Mouse (Mus musculus): ENCODE measurements around the gene Rars2. TPM values are rescaled to one million over a fixed set of nuclear protein-coding genes. Genes with fewer than 3 reads are reported as not detected.
A peak's percentile ranks its signal among the peaks of the same experiment; 100 is the strongest.

The Rars2 gene
- polyA plus RNA-seq, 1 experiment from 2014 or later = 67.5 TPM

- Histone ChIP-seq H3K4me2 (replicated peaks; ENCODE audit: low read depth, low read length) (no peak overlapping the region), H3K9ac (replicated peaks; ENCODE audit: low read depth, low read length) (no peak overlapping the region), H3K9me3 (ENCODE audit: control insufficient read depth, low read depth, low read length) (no peaks in the 10 kb centered on the region), H3K4me3 (ENCODE audit: low read depth, low read length) (no peak overlapping the region), H3K27ac (ENCODE audit: low read length) (no peak overlapping the region), H3K27me3 (ENCODE audit: control insufficient read depth, insufficient read depth, low read length) (no peaks in the 10 kb centered on the region), H3K36me3 (ENCODE audit: control insufficient read depth, insufficient read depth, low read length) (peaks cover 35% of the 10 kb centered on the region), H3K4me1 (ENCODE audit: control insufficient read depth, insufficient read depth, low read length) (no peaks in the 10 kb centered on the region)
- no peak for ATAC-seq (ENCODE audit: insufficient number of reproducible peaks, insufficient read depth, low FRiP score, low read depth)
- WGBS = 94% methylated on average over 10 of the region's 10 CpGs
Measured at GRCm38 (mm10) chr4:34656101-34656500, 41.3 kb downstream of the Rars2 start.

- peaks cover 38% of the 10 kb centered on the region for H3K36me3 ChIP-seq (ENCODE audit: control insufficient read depth, insufficient read depth, low read length)
- WGBS = 87% methylated on average over 2 of the region's 2 CpGs
Measured at GRCm38 (mm10) chr4:34659012-34659411, 44.3 kb downstream of the Rars2 start.

GRCm38 (mm10) chr4:34661514-34661913 lies 46.8 kb downstream of the Rars2 start:
- no peak for ATAC-seq (ENCODE audit: insufficient number of reproducible peaks, insufficient read depth, low FRiP score, low read depth)
- Histone ChIP-seq H3K4me2 (replicated peaks; ENCODE audit: low read depth, low read length) (no peak overlapping the region), H3K4me3 (ENCODE audit: low read depth, low read length) (no peak overlapping the region), H3K9ac (replicated peaks; ENCODE audit: low read depth, low read length) (no peak overlapping the region), H3K36me3 (ENCODE audit: control insufficient read depth, insufficient read depth, low read length) (peaks cover 29% of the 10 kb centered on the region), H3K27me3 (ENCODE audit: control insufficient read depth, insufficient read depth, low read length) (no peaks in the 10 kb centered on the region), H3K9me3 (ENCODE audit: control insufficient read depth, low read depth, low read length) (no peaks in the 10 kb centered on the region), H3K4me1 (ENCODE audit: control insufficient read depth, insufficient read depth, low read length) (no peaks in the 10 kb centered on the region), H3K27ac (ENCODE audit: low read length) (no peak overlapping the region)
- 83% methylated on average over 2 of the region's 2 CpGs for WGBS

More at GRCm38 (mm10) chr4:34659012-34659411, 44.3 kb downstream of the Rars2 start:
- H3K9me3 ChIP-seq (ENCODE audit: control insufficient read depth, low read depth, low read length) = no peaks in the 10 kb centered on the region
- no peak overlapping the region for H3K9ac ChIP-seq (replicated peaks; ENCODE audit: low read depth, low read length)
- ATAC-seq (ENCODE audit: insufficient number of reproducible peaks, insufficient read depth, low FRiP score, low read depth) = no peak
- no peaks in the 10 kb centered on the region for H3K4me1 ChIP-seq (ENCODE audit: control insufficient read depth, insufficient read depth, low read length)
- H3K27ac ChIP-seq (ENCODE audit: low read length) = no peak overlapping the region
- H3K27me3 ChIP-seq (ENCODE audit: control insufficient read depth, insufficient read depth, low read length) = no peaks in the 10 kb centered on the region
- no peak overlapping the region for H3K4me3 ChIP-seq (ENCODE audit: low read depth, low read length)
- no peak overlapping the region for H3K4me2 ChIP-seq (replicated peaks; ENCODE audit: low read depth, low read length)

- ATAC-seq (ENCODE audit: insufficient number of reproducible peaks, insufficient read depth, low FRiP score, low read depth) = no peak
- no peaks in the 10 kb centered on the region for H3K27me3 ChIP-seq (ENCODE audit: control insufficient read depth, insufficient read depth, low read length)
- H3K4me2 ChIP-seq (replicated peaks; ENCODE audit: low read depth, low read length) = no peak overlapping the region
- H3K27ac ChIP-seq (ENCODE audit: low read length) = no peak overlapping the region
- no peak overlapping the region for H3K9ac ChIP-seq (replicated peaks; ENCODE audit: low read depth, low read length)
- no peaks in the 10 kb centered on the region for H3K9me3 ChIP-seq (ENCODE audit: control insufficient read depth, low read depth, low read length)
- H3K36me3 ChIP-seq (ENCODE audit: control insufficient read depth, insufficient read depth, low read length) = peaks cover 33% of the 10 kb centered on the region
- WGBS = 83% methylated on average over 6 of the region's 6 CpGs
- H3K4me1 ChIP-seq (ENCODE audit: control insufficient read depth, insufficient read depth, low read length) = no peaks in the 10 kb centered on the region
- H3K4me3 ChIP-seq (ENCODE audit: low read depth, low read length) = no peak overlapping the region
Measured at GRCm38 (mm10) chr4:34661927-34662326, 47.2 kb downstream of the Rars2 start.

GRCm38 (mm10) chr4:34667923-34668322 lies 53.2 kb downstream of the Rars2 start:
- no peak overlapping the region for H3K4me2 ChIP-seq (replicated peaks; ENCODE audit: low read depth, low read length)
- H3K36me3 ChIP-seq (ENCODE audit: control insufficient read depth, insufficient read depth, low read length) = peaks cover 42% of the 10 kb centered on the region
- H3K27me3 ChIP-seq (ENCODE audit: control insufficient read depth, insufficient read depth, low read length) = no peaks in the 10 kb centered on the region
- H3K9ac ChIP-seq (replicated peaks; ENCODE audit: low read depth, low read length) = no peak overlapping the region
- no peak overlapping the region for H3K27ac ChIP-seq (ENCODE audit: low read length)
- no peaks in the 10 kb centered on the region for H3K4me1 ChIP-seq (ENCODE audit: control insufficient read depth, insufficient read depth, low read length)
- no peak for ATAC-seq (ENCODE audit: insufficient number of reproducible peaks, insufficient read depth, low FRiP score, low read depth)
- WGBS = 92% methylated on average over 5 of the region's 5 CpGs
- H3K9me3 ChIP-seq (ENCODE audit: control insufficient read depth, low read depth, low read length) = no peaks in the 10 kb centered on the region
- no peak overlapping the region for H3K4me3 ChIP-seq (ENCODE audit: low read depth, low read length)

- Histone ChIP-seq H3K27me3 (ENCODE audit: control insufficient read depth, insufficient read depth, low read length) (no peaks in the 10 kb centered on the region), H3K36me3 (ENCODE audit: control insufficient read depth, insufficient read depth, low read length) (peaks cover 28% of the 10 kb centered on the region), H3K27ac (ENCODE audit: low read length) (no peak overlapping the region), H3K9ac (replicated peaks; ENCODE audit: low read depth, low read length) (no peak overlapping the region), H3K4me1 (ENCODE audit: control insufficient read depth, insufficient read depth, low read length) (no peaks in the 10 kb centered on the region), H3K4me3 (ENCODE audit: low read depth, low read length) (no peak overlapping the region), H3K4me2 (replicated peaks; ENCODE audit: low read depth, low read length) (no peak overlapping the region), H3K9me3 (ENCODE audit: control insufficient read depth, low read depth, low read length) (no peaks in the 10 kb centered on the region)
- WGBS = 85% methylated on average over 5 of the region's 5 CpGs
- no peak for ATAC-seq (ENCODE audit: insufficient number of reproducible peaks, insufficient read depth, low FRiP score, low read depth)
Measured at GRCm38 (mm10) chr4:34673721-34674120, 59.0 kb downstream of the Rars2 start.

- Histone ChIP-seq H3K9ac (replicated peaks; ENCODE audit: low read depth, low read length) (no peak overlapping the region), H3K4me3 (ENCODE audit: low read depth, low read length) (no peak overlapping the region), H3K4me2 (replicated peaks; ENCODE audit: low read depth, low read length) (no peak overlapping the region), H3K4me1 (ENCODE audit: control insufficient read depth, insufficient read depth, low read length) (no peaks in the 10 kb centered on the region), H3K27ac (ENCODE audit: low read length) (no peak overlapping the region), H3K36me3 (ENCODE audit: control insufficient read depth, insufficient read depth, low read length) (peaks cover 9% of the 10 kb centered on the region), H3K9me3 (ENCODE audit: control insufficient read depth, low read depth, low read length) (no peaks in the 10 kb centered on the region), H3K27me3 (ENCODE audit: control insufficient read depth, insufficient read depth, low read length) (no peaks in the 10 kb centered on the region)
- no peak for ATAC-seq (ENCODE audit: insufficient number of reproducible peaks, insufficient read depth, low FRiP score, low read depth)
- 91% methylated on average over 5 of the region's 5 CpGs for WGBS
Measured at GRCm38 (mm10) chr4:34680530-34680929, 65.8 kb downstream of the Rars2 start.

- peak within 1 kb of the TSS; percentile 71 for H3K9ac ChIP-seq (replicated peaks; ENCODE audit: low read depth, low read length)
- H3K4me2 ChIP-seq (replicated peaks; ENCODE audit: low read depth, low read length) = peak within 1 kb of the TSS; percentile 45
- ATAC-seq (ENCODE audit: insufficient number of reproducible peaks, insufficient read depth, low FRiP score, low read depth) = peak; percentile 96
- peak within 1 kb of the TSS; percentile 72 for H3K4me3 ChIP-seq (ENCODE audit: low read depth, low read length)
- no peaks in the 10 kb centered on the region for H3K9me3 ChIP-seq (ENCODE audit: control insufficient read depth, low read depth, low read length)
- no peaks in the 10 kb centered on the region for H3K36me3 ChIP-seq (ENCODE audit: control insufficient read depth, insufficient read depth, low read length)
- WGBS = under 1% methylated on average over 65 of the region's 65 CpGs
- H3K27ac ChIP-seq (ENCODE audit: low read length) = peak within 1 kb of the TSS; percentile 93
- no peaks in the 10 kb centered on the region for H3K4me1 ChIP-seq (ENCODE audit: control insufficient read depth, insufficient read depth, low read length)
- H3K27me3 ChIP-seq (ENCODE audit: control insufficient read depth, insufficient read depth, low read length) = no peaks in the 10 kb centered on the region
Measured at GRCm38 (mm10) chr4:34686874-34687567, 72.3 kb downstream of the Rars2 start, which contains the start of gene Slc35a1. Gene Slc35a1, minus strand, starts transcription at chr4:34687438.

GRCm38 (mm10) chr4:34688021-34688420 lies 73.3 kb downstream of the Rars2 start:
- ATAC-seq (ENCODE audit: insufficient number of reproducible peaks, insufficient read depth, low FRiP score, low read depth) = no peak
- Histone ChIP-seq H3K4me1 (ENCODE audit: control insufficient read depth, insufficient read depth, low read length) (no peaks in the 10 kb centered on the region), H3K9ac (replicated peaks; ENCODE audit: low read depth, low read length) (no peak overlapping the region), H3K9me3 (ENCODE audit: control insufficient read depth, low read depth, low read length) (no peaks in the 10 kb centered on the region), H3K27me3 (ENCODE audit: control insufficient read depth, insufficient read depth, low read length) (no peaks in the 10 kb centered on the region), H3K4me3 (ENCODE audit: low read depth, low read length) (no peak overlapping the region), H3K27ac (ENCODE audit: low read length) (no peak overlapping the region), H3K36me3 (ENCODE audit: control insufficient read depth, insufficient read depth, low read length) (no peaks in the 10 kb centered on the region), H3K4me2 (replicated peaks; ENCODE audit: low read depth, low read length) (peak overlapping the region; percentile 45; the same call in 1 of the 2 replicates)
- 77% methylated on average over 3 of the region's 3 CpGs for WGBS

Data from stomach, embryonic 14.5 days (tissue).